Mouse (Mus musculus): ENCODE results near the gene Epsti1. TPM values are rescaled to one million over a fixed set of nuclear protein-coding genes. Genes with fewer than 3 reads are reported as not detected.

Gene Epsti1
- polyA plus RNA-seq, 1 experiment from 2014 or later, result 0.25 TPM

Other genes starting within 250 kb of the Epsti1 start
- 109 and 120 TPM in 2 replicates for gene Dnajc15, start 29.1 kb upstream of the Epsti1 start, polyA plus RNA-seq (2016; fragmentation: Nextera tagmentation; extraction: Ambion mirVana)
- gene Fam216b, start 184.8 kb downstream of the Epsti1 start, polyA plus RNA-seq (2016; fragmentation: Nextera tagmentation; extraction: Ambion mirVana), result not detected in 2 replicates

Measured in limb, embryonic 12.5 days (tissue).